Mouse (Mus musculus): ENCODE data around the gene Dlg1. TPM values are rescaled to one million over a fixed set of nuclear protein-coding genes. Genes with fewer than 3 reads are reported as not detected.

Dlg1 gene
- polyA plus RNA-seq, 1 experiment from 2014 or later, result 32.5 TPM

DNA sequence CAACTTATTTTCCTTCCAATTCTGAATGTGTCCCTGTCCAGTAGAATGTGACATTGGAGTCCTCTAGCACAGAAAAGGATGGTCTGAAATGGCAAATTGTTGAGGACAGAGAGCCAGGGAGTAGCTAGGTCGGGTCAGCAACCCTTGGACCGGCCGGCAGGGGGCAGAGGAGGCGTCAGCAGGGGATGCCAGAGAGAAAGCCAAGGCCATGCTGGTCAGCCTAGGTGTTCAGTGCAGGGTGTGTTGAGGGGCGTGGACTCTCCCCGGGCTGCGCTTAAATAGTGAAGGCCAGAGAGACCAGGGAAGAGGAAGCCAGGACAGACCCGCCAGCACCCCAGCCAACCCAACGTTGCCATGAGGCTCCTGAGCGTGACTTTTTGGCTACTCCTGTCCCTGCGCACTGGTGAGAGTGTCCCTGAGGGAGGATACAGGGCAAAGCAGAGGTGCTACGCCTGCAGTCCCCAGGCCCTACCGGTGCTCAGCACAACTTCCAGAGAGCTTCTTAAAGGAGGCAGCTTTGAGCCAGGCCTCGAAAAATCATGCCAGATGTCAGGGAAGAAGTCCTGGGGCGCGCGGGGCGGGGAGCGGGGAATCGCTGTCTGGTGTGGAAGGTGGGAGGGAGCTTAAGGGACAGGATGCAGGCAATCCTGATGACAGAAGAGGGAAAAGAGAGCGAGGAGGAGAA lies 215.5 kb downstream of the Dlg1 start, which contains the start of gene Meltf:
TSS of gene Meltf (plus strand) at position 238 of the 685 bp plus-strand sequence.
- DNase-seq (ENCODE audit: low spot score) (peak; percentile 88), ATAC-seq (ENCODE audit: insufficient number of reproducible peaks, low FRiP score, low TSS enrichment, low read depth) (0 out of 2 replicates have a peak, but pooled peaks have one; percentile 57)
- Histone ChIP-seq H3K9ac (ENCODE audit: low read length) (0 out of 2 replicates have a peak within 1 kb of the TSS, but pooled peaks have one; percentile 7), H3K4me3 (ENCODE audit: low read depth, low read length) (peak within 1 kb of the TSS; percentile 8; the same call in 1 of the 2 replicates), H3K4me1 (ENCODE audit: control insufficient read depth, insufficient read depth, low read length) (peaks cover 3% of the 10 kb centered on the region; the same call in 1 of the 2 replicates), H3K4me2 (ENCODE audit: low read depth, severe bottlenecking) (peak within 1 kb of the TSS; percentile 32), H3K36me3 (ENCODE audit: control insufficient read depth, insufficient read depth, low read length) (no peaks in the 10 kb centered on the region; the same call in 1 of the 2 replicates), H3K27me3 (ENCODE audit: control insufficient read depth, insufficient read depth, low read length) (no peaks in the 10 kb centered on the region), H3K27ac (replicated peaks; ENCODE audit: low read depth, low read length) (no peak within 1 kb of the TSS), H3K9me3 (ENCODE audit: control insufficient read depth, low read length) (no peaks in the 10 kb centered on the region)
- 24% methylated on average over 21 of the region's 21 CpGs for WGBS

- no peak overlapping the region for H3K27ac ChIP-seq (replicated peaks; ENCODE audit: low read depth, low read length)
- 88% methylated on average over 8 of the region's 8 CpGs for WGBS
- no peak for ATAC-seq (ENCODE audit: insufficient number of reproducible peaks, low FRiP score, low TSS enrichment, low read depth)
- no peaks in the 10 kb centered on the region for H3K9me3 ChIP-seq (ENCODE audit: control insufficient read depth, low read length)
- no peak overlapping the region for H3K4me3 ChIP-seq (ENCODE audit: low read depth, low read length)
- no peak overlapping the region for H3K4me2 ChIP-seq (ENCODE audit: low read depth, severe bottlenecking)
- no peak overlapping the region for H3K9ac ChIP-seq (ENCODE audit: low read length)
- H3K4me1 ChIP-seq (ENCODE audit: control insufficient read depth, insufficient read depth, low read length), result peaks cover 6% of the 10 kb centered on the region; the same call in 1 of the 2 replicates
- no peaks in the 10 kb centered on the region for H3K36me3 ChIP-seq (ENCODE audit: control insufficient read depth, insufficient read depth, low read length)
- no peak for DNase-seq (ENCODE audit: low spot score)
- no peaks in the 10 kb centered on the region for H3K27me3 ChIP-seq (ENCODE audit: control insufficient read depth, insufficient read depth, low read length)
These were observed 217.1 kb downstream of the Dlg1 start for GRCm38 (mm10) chr16:31880146-31880840.

DNA sequence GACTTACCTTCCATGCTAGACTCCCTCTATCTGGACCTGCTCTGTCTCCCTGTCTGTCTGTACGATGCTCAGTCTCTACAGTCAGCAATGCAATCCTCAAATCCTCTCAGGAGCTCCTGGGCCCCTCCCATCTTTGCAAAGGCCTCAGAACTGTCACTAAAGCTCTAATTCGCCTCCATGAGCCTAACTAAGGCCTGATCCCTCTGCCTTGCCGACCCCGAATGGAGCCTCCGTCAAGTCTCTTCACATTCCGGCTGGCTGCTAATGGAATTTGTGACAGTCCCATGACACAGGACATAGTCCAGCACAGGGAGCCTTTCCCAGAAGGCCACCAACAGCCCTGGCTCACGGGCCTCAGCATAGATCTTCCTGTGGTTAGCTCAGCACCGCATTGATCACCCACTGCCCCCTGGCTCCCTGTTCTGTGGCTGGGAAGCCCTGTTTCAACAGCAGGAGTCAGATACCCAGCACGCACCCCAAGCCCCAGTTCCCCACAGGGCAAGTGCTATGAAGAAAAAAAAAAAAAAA lies 219.2 kb downstream of the Dlg1 start:
- 73% methylated on average over 9 of the region's 9 CpGs for WGBS
- Histone ChIP-seq H3K36me3 (ENCODE audit: control insufficient read depth, insufficient read depth, low read length) (no peaks in the 10 kb centered on the region), H3K27ac (replicated peaks; ENCODE audit: low read depth, low read length) (no peak overlapping the region), H3K9ac (ENCODE audit: low read length) (no peak overlapping the region), H3K4me1 (ENCODE audit: control insufficient read depth, insufficient read depth, low read length) (peaks cover 6% of the 10 kb centered on the region; the same call in 1 of the 2 replicates), H3K4me3 (ENCODE audit: low read depth, low read length) (no peak overlapping the region), H3K4me2 (ENCODE audit: low read depth, severe bottlenecking) (no peak overlapping the region), H3K27me3 (ENCODE audit: control insufficient read depth, insufficient read depth, low read length) (no peaks in the 10 kb centered on the region), H3K9me3 (ENCODE audit: control insufficient read depth, low read length) (no peaks in the 10 kb centered on the region)
- DNase-seq (ENCODE audit: low spot score), result no peak
- no peak for ATAC-seq (ENCODE audit: insufficient number of reproducible peaks, low FRiP score, low TSS enrichment, low read depth)

DNA sequence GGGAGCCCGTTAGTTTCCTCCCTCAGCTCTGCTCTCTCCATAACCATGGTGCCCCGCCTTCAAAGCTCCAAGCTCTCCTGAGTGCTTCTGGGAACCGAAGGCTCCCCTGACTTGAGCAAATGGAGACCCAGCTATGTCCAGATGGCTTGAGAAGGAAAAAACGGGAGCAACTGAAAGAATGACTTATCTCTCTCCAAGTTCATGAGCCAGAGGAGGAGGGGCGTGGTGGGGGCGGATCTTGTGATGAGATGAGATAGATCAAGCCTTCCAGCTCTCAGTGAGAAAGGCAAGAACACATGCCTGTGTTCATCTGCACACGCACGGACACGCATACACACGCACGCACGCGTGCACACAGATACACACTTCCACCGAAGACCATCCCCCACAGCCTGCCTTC lies 220.1 kb downstream of the Dlg1 start:
- H3K9ac ChIP-seq (ENCODE audit: low read length), result no peak overlapping the region
- ATAC-seq (ENCODE audit: insufficient number of reproducible peaks, low FRiP score, low TSS enrichment, low read depth), result no peak
- H3K4me3 ChIP-seq (ENCODE audit: low read depth, low read length), result no peak overlapping the region
- no peaks in the 10 kb centered on the region for H3K9me3 ChIP-seq (ENCODE audit: control insufficient read depth, low read length)
- no peak overlapping the region for H3K27ac ChIP-seq (replicated peaks; ENCODE audit: low read depth, low read length)
- WGBS, result 68% methylated on average over 14 of the region's 14 CpGs
- peaks cover 6% of the 10 kb centered on the region; the same call in 1 of the 2 replicates for H3K4me1 ChIP-seq (ENCODE audit: control insufficient read depth, insufficient read depth, low read length)
- no peaks in the 10 kb centered on the region for H3K27me3 ChIP-seq (ENCODE audit: control insufficient read depth, insufficient read depth, low read length)
- no peak for DNase-seq (ENCODE audit: low spot score)
- peak overlapping the region; percentile 13; the same call in 1 of the 2 replicates for H3K4me2 ChIP-seq (ENCODE audit: low read depth, severe bottlenecking)
- no peaks in the 10 kb centered on the region for H3K36me3 ChIP-seq (ENCODE audit: control insufficient read depth, insufficient read depth, low read length)

- peaks cover 5% of the 10 kb centered on the region; the same call in 1 of the 2 replicates for H3K4me1 ChIP-seq (ENCODE audit: control insufficient read depth, insufficient read depth, low read length)
- H3K27ac ChIP-seq (replicated peaks; ENCODE audit: low read depth, low read length), result no peak overlapping the region
- 0 out of 2 replicates have a peak, but pooled peaks have one; percentile 44 for ATAC-seq (ENCODE audit: insufficient number of reproducible peaks, low FRiP score, low TSS enrichment, low read depth)
These were observed 220.7 kb downstream of the Dlg1 start for GRCm38 (mm10) chr16:31883902-31884301.

DNA sequence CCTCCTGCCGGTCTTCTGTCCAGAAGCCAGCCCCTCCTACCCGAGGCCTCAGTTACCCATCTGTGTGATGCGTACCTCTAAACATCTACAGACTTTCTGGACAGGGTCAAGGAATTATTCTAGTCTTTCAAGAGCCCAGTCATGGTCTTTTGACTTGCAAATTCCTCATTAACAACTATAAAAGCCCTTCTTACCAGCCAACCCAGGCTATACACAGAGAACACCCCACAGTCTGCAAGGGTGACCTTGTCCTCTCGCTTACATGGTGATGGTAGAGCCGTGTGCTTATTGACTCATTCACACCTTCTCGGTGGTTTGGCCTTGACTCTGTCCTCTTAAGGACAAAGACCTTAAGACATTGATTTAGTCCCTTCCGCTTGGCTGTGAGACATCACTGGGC lies 227.7 kb downstream of the Dlg1 start:
- Histone ChIP-seq H3K27me3 (ENCODE audit: control insufficient read depth, insufficient read depth, low read length) (no peaks in the 10 kb centered on the region), H3K36me3 (ENCODE audit: control insufficient read depth, insufficient read depth, low read length) (no peaks in the 10 kb centered on the region), H3K9ac (ENCODE audit: low read length) (no peak overlapping the region), H3K27ac (replicated peaks; ENCODE audit: low read depth, low read length) (no peak overlapping the region), H3K9me3 (ENCODE audit: control insufficient read depth, low read length) (no peaks in the 10 kb centered on the region), H3K4me1 (ENCODE audit: control insufficient read depth, insufficient read depth, low read length) (no peaks in the 10 kb centered on the region), H3K4me3 (ENCODE audit: low read depth, low read length) (no peak overlapping the region), H3K4me2 (ENCODE audit: low read depth, severe bottlenecking) (no peak overlapping the region)
- 83% methylated on average over 7 of the region's 7 CpGs for WGBS
- DNase-seq (ENCODE audit: low spot score) (no peak), ATAC-seq (ENCODE audit: insufficient number of reproducible peaks, low FRiP score, low TSS enrichment, low read depth) (no peak)

More at GRCm38 (mm10) chr16:31883902-31884301, 220.7 kb downstream of the Dlg1 start:
- DNase-seq (ENCODE audit: low spot score), result peak; percentile 36
- Histone ChIP-seq H3K9ac (ENCODE audit: low read length) (0 out of 2 replicates have a peak overlapping the region, but pooled peaks have one; percentile 4), H3K4me2 (ENCODE audit: low read depth, severe bottlenecking) (peak overlapping the region; percentile 13; the same call in 1 of the 2 replicates), H3K36me3 (ENCODE audit: control insufficient read depth, insufficient read depth, low read length) (no peaks in the 10 kb centered on the region), H3K27me3 (ENCODE audit: control insufficient read depth, insufficient read depth, low read length) (no peaks in the 10 kb centered on the region), H3K9me3 (ENCODE audit: control insufficient read depth, low read length) (no peaks in the 10 kb centered on the region), H3K4me3 (ENCODE audit: low read depth, low read length) (no peak overlapping the region)
- 8% methylated on average over 6 of the region's 6 CpGs for WGBS

GRCm38 (mm10) chr16:31893396-31894141 lies 230.3 kb downstream of the Dlg1 start:
- H3K4me1 ChIP-seq (ENCODE audit: control insufficient read depth, insufficient read depth, low read length), result peaks cover 10% of the 10 kb centered on the region
- DNase-seq (ENCODE audit: low spot score), result no peak
- H3K9me3 ChIP-seq (ENCODE audit: control insufficient read depth, low read length), result no peaks in the 10 kb centered on the region
- no peak overlapping the region for H3K4me3 ChIP-seq (ENCODE audit: low read depth, low read length)
- H3K36me3 ChIP-seq (ENCODE audit: control insufficient read depth, insufficient read depth, low read length), result no peaks in the 10 kb centered on the region
- no peaks in the 10 kb centered on the region for H3K27me3 ChIP-seq (ENCODE audit: control insufficient read depth, insufficient read depth, low read length)
- H3K27ac ChIP-seq (replicated peaks; ENCODE audit: low read depth, low read length), result no peak overlapping the region
- no peak overlapping the region for H3K4me2 ChIP-seq (ENCODE audit: low read depth, severe bottlenecking)
- 64% methylated on average over 5 of the region's 5 CpGs for WGBS
- no peak for ATAC-seq (ENCODE audit: insufficient number of reproducible peaks, low FRiP score, low TSS enrichment, low read depth)
- no peak overlapping the region for H3K9ac ChIP-seq (ENCODE audit: low read length)
